Mouse (Mus musculus) liver, adult 2 months (tissue): ENCODE data around the gene Blmh. TPM values are rescaled to one million over a fixed set of nuclear protein-coding genes. Genes with fewer than 3 reads are reported as not detected.

ENCODE experiments used
- DNase-seq: peaks from one replicate; pipeline ENCODE4 v3.0.0-alpha.2; 2011; ENCODE audit warnings: low read depth, low spot score; ENCODE audit errors: extremely low read depth
- H3K27ac ChIP-seq: fragments of 200-500 bp; replicated peaks from 2 replicates; pipeline ENCODE4 v1.5.1; 2012; ENCODE audit warnings: low read depth, mild to moderate bottlenecking, control low read depth, inconsistent platforms, low read length; ENCODE audit not compliant: insufficient read depth
- H3K27me3 ChIP-seq: fragments of 200-500 bp; 2 replicates; pipeline ENCODE4 v1.6.1; 2012; ENCODE audit warnings: mild to moderate bottlenecking, moderate library complexity, low read length, inconsistent platforms; ENCODE audit not compliant: control insufficient read depth, insufficient read depth
- H3K36me3 ChIP-seq: fragments of 200-500 bp; 2 replicates; pipeline ENCODE4 v1.6.1; 2012; ENCODE audit warnings: low read length, inconsistent platforms; ENCODE audit not compliant: control insufficient read depth, insufficient read depth
- H3K4me1 ChIP-seq: fragments of 200-500 bp; 2 replicates; pipeline ENCODE4 v1.6.1; 2011; ENCODE audit warnings: low read length; ENCODE audit not compliant: control insufficient read depth, insufficient read depth
- H3K4me3 ChIP-seq: fragments of 200-500 bp; 2 replicates; pipeline ENCODE4 v1.5.1; 2011; ENCODE audit warnings: low read depth, mild to moderate bottlenecking, control low read depth, low read length, moderate library complexity; ENCODE audit not compliant: insufficient read depth
- H3K79me2 ChIP-seq: fragments of 200-500 bp; 2 replicates; pipeline ENCODE4 v1.6.1; 2012; ENCODE audit warnings: inconsistent platforms, mild to moderate bottlenecking, low read length, moderate library complexity; ENCODE audit not compliant: control insufficient read depth, insufficient read depth
- H3K9ac ChIP-seq: fragments of 200-500 bp; 2 replicates; pipeline ENCODE4 v1.6.1; 2012; ENCODE audit warnings: low read depth, mild to moderate bottlenecking, control low read depth, inconsistent platforms, low read length
- CTCF ChIP-seq: fragments of 200-500 bp; IDR thresholded peaks from 2 replicates; pipeline ENCODE4 v1.5.1; 2011; ENCODE audit warnings: low read depth, low read length, control low read depth
- POLR2A ChIP-seq: fragments of 200-500 bp; IDR thresholded peaks from 2 replicates; pipeline ENCODE4 v1.6.1; 2011; ENCODE audit warnings: low read length, control low read depth; ENCODE audit not compliant: insufficient read depth; ENCODE audit errors: extremely low read depth
- WGBS: fragments of 180-500 bp; shearing (Covaris S2); methylation state at CpG from one replicate; pipeline ENCODE4 v1.1.7; 2018; 5-methylcytosine and 5-hydroxymethylcytosine counted together
- polyA plus RNA-seq: library from polyadenylated mRNA; depleted of rRNA; stranded (reverse); fragments of >200 nt; gene quantifications from 2 replicates; pipeline ENCODE4 v1.2.3, GENCODE M21; 2012
- total RNA-seq: library from RNA; depleted of rRNA; stranded (reverse); fragments of >200 nt; gene quantifications from 2 replicates; pipeline ENCODE4 v1.2.3, GENCODE M21; 2014

Gene Blmh
- total and polyA plus RNA-seq, 2 experiments: 8.6 to 45.8 TPM

DNA sequence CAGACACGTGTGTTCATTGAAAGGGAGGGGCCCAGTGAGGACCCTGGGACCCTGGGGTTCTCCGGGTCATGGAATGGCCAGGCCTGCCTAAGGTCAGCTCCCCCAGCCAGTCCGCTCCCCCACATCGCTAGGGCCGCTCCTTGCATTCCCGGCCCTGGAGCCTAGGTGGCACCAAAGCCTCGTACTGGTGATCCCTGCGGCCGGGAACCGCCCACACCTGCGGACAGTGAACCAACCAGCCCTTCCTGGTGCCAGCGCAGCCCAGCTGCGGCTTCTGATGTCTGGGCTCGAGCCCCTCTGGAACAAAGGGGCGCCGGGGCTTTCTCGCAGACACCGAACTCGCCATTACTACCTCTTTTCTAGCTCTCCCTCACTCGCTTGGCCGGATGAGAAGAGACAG lies 72.7 kb downstream of the Blmh start:
- Histone ChIP-seq H3K79me2 (no peaks in the 10 kb centered on the region), H3K4me1 (peaks cover 3% of the 10 kb centered on the region; the same call in 1 of the 2 replicates), H3K4me3 (peak overlapping the region; percentile 53), H3K27ac (no peak overlapping the region), H3K36me3 (no peaks in the 10 kb centered on the region), H3K9ac (peak overlapping the region; percentile 42; the same call in 1 of the 2 replicates), H3K27me3 (peaks cover 10% of the 10 kb centered on the region)
- TF ChIP-seq POLR2A (no peak), CTCF (peak; percentile 95)
- peak; percentile 33 for DNase-seq
- whole genome bisulfite sequencing: under 1% methylated on average over 21 of the region's 21 CpGs

DNA sequence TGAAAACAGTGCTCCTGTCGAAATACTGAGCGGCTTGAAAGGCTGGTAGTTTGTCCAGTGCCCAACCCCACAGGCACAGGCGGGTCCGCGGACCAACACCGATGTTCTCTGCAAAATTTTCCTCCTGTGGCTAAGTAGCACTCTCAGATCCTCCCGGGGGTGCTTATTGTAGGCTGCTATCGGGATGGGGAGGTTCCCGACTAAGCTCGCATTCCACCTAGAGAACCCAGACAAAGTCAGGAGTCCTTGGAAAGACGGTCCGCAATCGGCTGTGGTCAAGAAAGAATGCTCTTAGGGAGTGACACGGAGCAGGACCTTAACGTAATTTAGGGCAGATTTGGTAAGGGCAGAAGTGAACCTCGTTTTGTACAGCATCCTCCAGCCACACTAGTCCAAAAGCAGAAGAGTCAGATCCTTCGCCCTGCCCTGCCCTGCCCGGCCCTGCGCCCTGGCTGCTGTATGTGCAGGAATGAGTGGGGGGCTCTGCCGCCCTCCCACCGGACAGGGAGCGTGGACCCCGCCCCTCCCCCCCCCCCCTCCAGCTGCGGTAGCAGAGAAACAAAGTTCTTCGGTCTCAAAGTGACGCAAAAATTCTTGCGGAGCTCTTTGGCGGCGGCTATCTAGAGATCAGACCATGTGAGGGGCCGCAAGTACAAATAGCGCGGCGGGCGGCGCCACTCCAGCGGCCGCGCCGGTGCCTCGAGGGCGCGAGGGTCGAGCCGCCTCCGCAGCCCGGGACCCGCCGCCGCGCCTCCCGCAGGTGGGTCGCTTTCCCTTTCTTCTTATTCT lies 73.5 kb downstream of the Blmh start, which contains the start of gene Slc6a4:
Slc6a4 (plus strand) TSS at position 688 of the 789 bp plus-strand sequence.
- WGBS: 2% methylated on average over 51 of the region's 52 CpGs
- H3K36me3 ChIP-seq: no peaks in the 10 kb centered on the region
- H3K79me2 ChIP-seq: no peaks in the 10 kb centered on the region
- peak within 1 kb of the TSS; percentile 53 for H3K4me3 ChIP-seq
- H3K27ac ChIP-seq: no peak within 1 kb of the TSS
- no peak for DNase-seq
- H3K4me1 ChIP-seq: peaks cover 3% of the 10 kb centered on the region; the same call in 1 of the 2 replicates
- peaks cover 10% of the 10 kb centered on the region for H3K27me3 ChIP-seq
- H3K9ac ChIP-seq: peak within 1 kb of the TSS; percentile 42; the same call in 1 of the 2 replicates
- TF ChIP-seq POLR2A (no peak), CTCF (no peak)

DNA sequence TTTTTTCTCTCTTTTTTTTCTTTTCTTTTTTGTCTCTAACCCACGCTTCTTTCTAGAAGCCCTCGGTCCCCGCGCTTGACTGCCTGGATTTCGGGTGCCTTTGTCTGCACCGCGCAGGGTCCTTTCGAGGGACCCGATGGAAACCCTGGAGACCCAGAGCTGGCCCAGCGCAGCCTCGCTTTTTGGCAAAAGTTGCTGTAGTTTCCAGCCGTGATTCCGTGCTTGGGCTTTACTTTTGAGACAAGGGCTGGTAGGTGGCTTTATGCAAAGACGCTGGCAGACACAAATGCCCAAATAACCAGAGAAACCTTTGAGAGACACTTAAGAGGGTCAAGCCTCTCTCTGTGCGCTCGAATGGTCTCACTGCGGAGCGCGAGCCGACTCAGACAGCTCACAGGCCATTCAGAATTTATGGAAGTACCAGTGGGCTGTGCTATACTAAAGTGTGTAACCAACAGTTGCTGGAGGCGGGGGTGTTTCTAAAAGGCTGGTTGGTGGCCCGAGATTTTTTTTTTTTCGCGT lies 74.2 kb downstream of the Blmh start:
- WGBS: 20% methylated on average over 24 of the region's 24 CpGs
- DNase-seq: no peak
- H3K4me3 ChIP-seq: no peak overlapping the region
- H3K9ac ChIP-seq: no peak overlapping the region
- no peak for TF ChIP-seq POLR2A
- no peak for TF ChIP-seq CTCF
- no peaks in the 10 kb centered on the region for H3K36me3 ChIP-seq
- peaks cover 10% of the 10 kb centered on the region for H3K27me3 ChIP-seq
- no peaks in the 10 kb centered on the region for H3K79me2 ChIP-seq
- peaks cover 3% of the 10 kb centered on the region; the same call in 1 of the 2 replicates for H3K4me1 ChIP-seq
- no peak overlapping the region for H3K27ac ChIP-seq

DNA sequence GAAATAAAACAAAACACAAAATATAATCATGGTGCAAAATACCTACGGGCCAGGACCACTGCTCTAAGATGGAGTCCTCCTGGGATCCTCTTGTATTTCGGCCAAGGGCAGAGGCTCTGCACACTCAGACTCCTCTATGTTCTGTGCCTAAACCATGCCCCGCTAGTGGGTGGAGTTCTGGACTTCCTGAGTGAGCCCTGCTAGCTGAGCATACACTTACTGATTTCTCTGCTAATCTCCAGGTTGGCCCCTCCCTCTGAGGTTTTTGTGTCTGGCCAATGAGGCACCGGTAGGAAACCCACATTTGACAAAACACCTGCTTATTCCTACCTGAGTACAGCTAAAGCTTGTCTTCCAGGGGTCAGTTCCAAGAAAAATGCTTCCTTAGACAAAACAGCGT lies 76.1 kb downstream of the Blmh start:
- H3K27ac ChIP-seq: no peak overlapping the region
- no peak overlapping the region for H3K9ac ChIP-seq
- H3K79me2 ChIP-seq: no peaks in the 10 kb centered on the region
- no peak for DNase-seq
- 66% methylated on average over 5 of the region's 5 CpGs for WGBS
- peaks cover 10% of the 10 kb centered on the region for H3K27me3 ChIP-seq
- no peaks in the 10 kb centered on the region for H3K36me3 ChIP-seq
- TF ChIP-seq CTCF (no peak), POLR2A (no peak)
- H3K4me3 ChIP-seq: no peak overlapping the region
- H3K4me1 ChIP-seq: peaks cover 3% of the 10 kb centered on the region; the same call in 1 of the 2 replicates

DNA sequence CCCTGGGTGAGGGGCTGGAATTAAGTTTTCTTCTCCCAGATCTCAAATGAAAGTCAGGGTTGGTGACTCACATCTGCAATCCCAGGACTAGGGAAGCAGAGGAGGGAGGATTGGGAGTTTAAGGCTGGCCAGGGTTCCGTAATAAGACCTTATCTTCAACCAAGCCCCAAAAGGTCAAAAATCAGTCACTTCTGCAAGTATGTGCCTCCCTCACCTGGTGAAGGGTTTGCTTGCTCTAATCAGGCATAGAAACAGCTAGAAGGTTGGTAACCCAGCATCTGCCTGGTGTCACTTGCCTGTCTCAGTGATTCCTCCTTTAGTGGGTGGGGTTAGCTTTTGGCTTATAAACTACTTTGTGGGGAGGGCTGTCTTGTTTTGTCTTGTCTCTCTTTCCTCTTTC lies 77.8 kb downstream of the Blmh start:
- Histone ChIP-seq H3K27ac (no peak overlapping the region), H3K4me1 (peaks cover 3% of the 10 kb centered on the region; the same call in 1 of the 2 replicates), H3K27me3 (peaks cover 10% of the 10 kb centered on the region), H3K79me2 (no peaks in the 10 kb centered on the region), H3K36me3 (no peaks in the 10 kb centered on the region), H3K4me3 (no peak overlapping the region), H3K9ac (no peak overlapping the region)
- DNase-seq: no peak
- no peak for TF ChIP-seq POLR2A
- TF ChIP-seq CTCF: no peak
- WGBS: 84% methylated on average over 1 of the region's 1 CpGs

DNA sequence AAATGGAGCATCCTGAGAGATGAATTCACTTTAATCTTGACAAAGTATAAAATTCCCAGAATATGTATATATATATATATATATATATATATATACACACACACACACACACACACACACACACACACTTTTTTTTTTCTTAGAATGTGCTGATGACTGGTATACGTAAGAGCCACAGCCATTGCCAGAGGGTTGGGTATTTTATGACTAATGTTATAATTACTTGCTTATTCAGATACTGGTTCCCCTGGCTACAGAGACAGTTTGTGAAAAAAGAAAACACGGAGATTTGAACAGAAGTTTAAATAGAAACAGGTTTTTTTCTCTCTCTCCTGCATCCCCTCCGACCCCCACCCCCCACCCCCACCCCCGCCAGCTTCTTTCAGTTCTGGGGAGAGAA lies 81.3 kb downstream of the Blmh start:
- Histone ChIP-seq H3K4me3 (no peak overlapping the region), H3K79me2 (no peaks in the 10 kb centered on the region), H3K36me3 (no peaks in the 10 kb centered on the region), H3K27ac (no peak overlapping the region), H3K4me1 (peaks cover 4% of the 10 kb centered on the region; the same call in 1 of the 2 replicates), H3K9ac (no peak overlapping the region), H3K27me3 (no peaks in the 10 kb centered on the region)
- TF ChIP-seq POLR2A: no peak
- TF ChIP-seq CTCF: no peak
- WGBS: 63% methylated on average over 4 of the region's 4 CpGs
- DNase-seq: no peak
